Mouse (Mus musculus) erythroblast, adult 5-6 weeks (primary cell): ENCODE results near the gene Tomm6. TPM values are rescaled to one million over a fixed set of nuclear protein-coding genes. Genes with fewer than 3 reads are reported as not detected.

Source experiments
- ATAC-seq: replicated peaks from 2 replicates; pipeline ENCODE4 v1.8.0; 2016; ENCODE audit warnings: moderate number of reproducible peaks, mild to moderate bottlenecking, moderate TSS enrichment, inconsistent platforms; ENCODE audit not compliant: poor library complexity, low FRiP score, severe bottlenecking
- total RNA-seq, 2 experiments: library from RNA; stranded (forward) in 1 of 2; stranded (reverse) in 1 of 2; fragments of 150-400 nt in 1 of 2; fragments of 200-764, 138-1000 nt in 1 of 2; gene quantifications; 2 replicates each; pipeline versions ENCODE4 v1.2.3 to v1.2.4; 2015 to 2017; ENCODE audit warnings: low replicate concordance in 2 of 2

The Tomm6 gene
- 24.2 and 44.9 TPM in 2 replicates for total RNA-seq (2015; ENCODE audit: low replicate concordance)
- total RNA-seq (2017; ENCODE audit: low replicate concordance), result 9.1 and 10.8 TPM in 2 replicates

GRCm38 (mm10) chr17:47688344-47688607 is at the start of gene Tomm6:
Gene Tomm6, minus strand, starts transcription at chr17:47688386.
- no peak for ATAC-seq

DNA sequence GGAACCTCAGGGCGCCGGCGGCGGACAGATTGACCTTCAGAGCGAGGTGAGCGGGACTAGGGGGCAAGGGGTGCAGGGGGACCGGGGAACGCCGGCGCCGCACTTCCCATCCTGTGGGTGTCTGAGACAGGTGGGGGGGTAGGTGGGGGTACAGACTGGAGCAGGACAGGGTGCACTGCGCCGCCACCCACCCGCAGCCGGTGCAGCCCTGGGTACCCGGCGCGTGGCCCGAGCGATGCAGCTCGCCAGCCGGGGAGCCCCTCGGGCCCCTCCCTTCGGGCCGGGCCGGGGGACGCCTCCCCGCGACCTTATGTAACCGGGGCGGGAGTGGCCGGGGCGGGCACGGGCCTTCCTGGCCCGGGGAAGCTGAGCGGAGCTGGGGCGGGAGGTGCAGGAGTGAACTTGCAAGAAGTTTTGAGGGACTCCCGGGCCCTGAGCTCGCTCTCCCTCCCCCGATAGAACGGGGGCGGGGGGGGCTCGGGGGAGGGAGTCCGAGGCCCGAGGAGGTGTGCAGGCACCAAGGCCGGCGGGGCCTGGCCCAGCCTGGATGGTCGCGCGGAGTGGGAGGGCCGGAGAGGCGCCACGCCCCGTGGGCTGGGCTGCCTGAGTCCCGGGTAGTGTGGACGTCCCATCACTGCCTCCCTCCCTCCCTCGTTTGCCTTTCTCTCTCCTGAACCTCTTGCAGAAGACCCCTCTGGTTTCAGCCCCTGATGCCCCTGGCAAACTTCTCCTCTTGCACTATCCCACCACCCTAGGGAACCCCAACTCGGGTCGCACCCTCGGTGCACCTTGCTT is 49.3 kb upstream of the Tomm6 start:
- peak; percentile 56 for ATAC-seq

DNA sequence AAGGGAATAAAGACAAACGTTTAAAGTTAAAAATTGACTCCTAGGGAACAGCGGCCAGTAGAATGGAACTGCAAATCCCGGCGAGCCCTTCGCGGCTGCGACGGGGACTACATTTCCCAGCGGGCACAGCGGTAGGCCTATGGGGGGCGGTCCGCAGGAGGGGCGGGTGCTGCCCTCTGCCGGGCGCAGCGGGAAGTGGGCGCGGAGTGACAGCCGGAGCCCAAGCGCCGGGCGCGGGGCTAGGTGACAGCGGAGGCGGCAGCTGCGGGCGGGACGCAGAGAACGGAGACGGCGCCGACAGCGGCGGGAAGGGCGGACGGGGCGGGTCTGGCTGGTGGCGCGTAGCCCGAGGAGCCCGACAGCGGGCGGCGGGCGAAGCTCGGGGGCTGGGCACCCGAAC is 48.7 kb upstream of the Tomm6 start, which contains the start of gene Tfeb:
Gene Tfeb, plus strand, starts transcription at position 175 of the 400 bp plus-strand sequence.
- peak; percentile 93 for ATAC-seq

DNA sequence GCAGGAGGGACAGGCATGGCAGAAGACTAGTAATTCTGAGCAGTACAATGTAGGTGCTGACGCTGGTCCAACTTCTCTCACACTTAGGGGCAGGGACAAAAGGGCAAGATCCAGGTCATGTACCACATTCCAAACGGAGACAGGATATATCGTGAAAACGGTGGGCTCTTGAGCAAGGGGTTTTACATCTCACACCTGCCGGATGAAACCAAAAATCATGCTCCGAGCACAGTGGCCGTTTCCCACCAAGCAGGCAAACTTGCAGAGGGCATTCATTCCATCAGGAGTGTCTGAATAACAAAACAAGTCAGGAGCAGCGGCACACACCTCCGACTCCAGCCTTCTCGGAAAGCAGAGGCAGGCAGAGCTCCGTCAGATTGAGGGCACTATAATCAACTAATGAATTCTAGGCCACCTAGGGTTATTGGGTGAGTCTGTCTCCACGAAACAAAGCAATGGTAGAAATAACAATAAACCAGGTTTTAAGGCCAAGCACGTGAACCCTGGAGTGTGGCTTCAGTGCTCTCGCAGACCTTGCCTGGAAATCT is 47.4 kb upstream of the Tomm6 start:
- ATAC-seq, result no peak

DNA sequence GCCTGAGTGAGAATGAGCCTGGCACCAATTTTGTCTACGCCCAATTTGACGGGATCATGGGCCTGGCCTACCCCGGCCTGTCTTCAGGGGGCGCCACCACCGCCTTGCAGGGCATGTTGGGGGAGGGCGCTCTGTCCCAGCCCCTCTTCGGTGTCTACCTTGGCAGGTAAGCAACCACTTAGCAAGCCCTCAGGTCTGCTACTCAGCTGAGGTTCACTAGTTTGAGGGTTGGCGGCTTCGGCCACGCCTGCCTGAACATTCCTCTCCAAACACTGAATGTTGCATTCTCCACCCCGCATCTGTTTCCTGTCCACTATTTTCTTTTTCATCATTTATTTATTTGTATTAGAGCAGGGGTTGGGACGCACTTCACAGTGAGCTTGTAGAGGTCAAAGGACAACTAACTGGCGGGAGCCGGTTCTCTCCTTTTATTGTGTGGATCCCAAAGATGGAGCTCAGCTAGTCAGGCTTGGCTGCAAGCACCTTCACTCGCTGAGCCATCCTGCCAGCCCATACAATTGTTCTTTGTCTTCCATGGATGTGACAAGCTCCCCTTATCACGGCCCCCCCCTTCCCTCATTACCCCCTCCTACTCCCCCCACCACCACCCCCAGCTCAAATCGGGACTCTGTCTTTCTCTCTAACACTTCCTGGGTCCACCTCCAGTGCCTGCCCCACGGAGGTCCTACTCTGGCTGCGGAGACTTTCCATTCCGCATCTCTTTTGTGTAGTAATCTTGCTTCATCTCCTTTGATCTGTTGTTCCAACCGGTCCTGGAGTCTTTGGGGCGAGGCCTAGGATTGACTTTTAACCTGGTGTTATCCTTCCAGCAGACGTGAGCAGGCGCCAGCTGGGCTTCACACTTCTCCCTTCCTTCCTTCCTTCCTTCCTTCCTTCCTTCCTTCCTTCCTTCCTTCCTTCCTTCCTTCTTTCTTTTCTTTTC is 42.7 kb upstream of the Tomm6 start:
- no peak for ATAC-seq

DNA sequence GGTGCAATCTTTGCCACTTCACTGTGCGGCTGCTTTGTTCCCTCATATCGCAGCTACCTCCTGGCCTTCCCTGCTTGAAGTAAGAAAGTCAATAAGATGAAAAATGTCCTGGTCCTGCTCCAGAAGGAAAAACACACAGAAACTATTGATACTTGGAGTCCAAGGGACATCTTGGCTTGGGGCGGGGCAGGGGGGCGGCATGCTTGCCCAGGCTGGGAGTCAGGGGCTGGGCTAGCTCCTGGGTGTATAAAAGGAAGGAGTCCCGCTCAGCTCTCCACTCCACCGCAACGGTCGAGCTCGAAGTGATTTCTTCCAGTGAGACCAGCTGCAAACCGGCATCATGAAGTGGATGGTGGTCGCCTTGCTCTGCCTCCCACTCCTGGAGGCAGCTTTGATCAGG is 38.4 kb upstream of the Tomm6 start, which contains the start of gene Pgc:
Gene Pgc, plus strand, starts transcription at position 277 of the 400 bp plus-strand sequence.
- ATAC-seq, result no peak

DNA sequence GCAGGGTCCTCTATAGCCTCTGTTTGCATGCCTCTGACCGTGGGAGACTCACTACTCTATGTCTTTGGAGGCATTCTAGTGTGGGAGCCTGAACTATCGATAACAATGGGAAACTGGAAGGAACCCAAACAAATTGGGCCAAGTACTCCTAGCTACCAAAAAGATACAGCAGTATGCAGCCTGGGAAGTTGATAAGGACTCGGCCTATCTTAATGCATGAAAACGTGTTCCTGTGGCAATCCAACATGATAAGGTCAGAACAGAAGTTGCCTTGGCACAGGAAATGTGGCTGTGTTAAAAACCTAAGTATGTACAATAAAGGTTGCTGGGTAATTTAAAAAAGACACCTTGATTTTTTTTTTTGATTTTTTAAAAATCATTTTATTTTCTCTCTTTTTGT is 33.0 kb upstream of the Tomm6 start:
- ATAC-seq, result no peak

DNA sequence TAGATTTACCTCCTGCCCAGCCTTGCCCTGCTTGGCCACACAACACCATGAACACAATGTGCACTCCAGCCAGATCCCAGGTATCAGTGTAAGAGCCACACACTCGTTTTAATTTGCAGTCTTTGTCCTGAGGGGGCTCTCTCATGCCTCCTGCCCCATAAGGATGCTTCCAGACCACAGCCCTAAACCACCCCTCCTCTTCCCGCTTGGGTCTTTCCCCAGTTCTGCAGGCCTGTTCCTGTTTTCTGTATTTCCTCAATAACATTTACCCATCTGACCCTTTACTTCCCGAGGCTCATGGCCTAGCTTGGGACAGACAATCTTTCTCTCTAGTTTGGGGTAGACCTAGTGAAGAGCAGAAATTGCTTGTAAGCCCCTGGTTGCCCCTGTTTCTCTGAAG is 26.9 kb upstream of the Tomm6 start:
- no peak for ATAC-seq

- ATAC-seq, result no peak
These were observed 24.8 kb upstream of the Tomm6 start for GRCm38 (mm10) chr17:47712889-47713571.

DNA sequence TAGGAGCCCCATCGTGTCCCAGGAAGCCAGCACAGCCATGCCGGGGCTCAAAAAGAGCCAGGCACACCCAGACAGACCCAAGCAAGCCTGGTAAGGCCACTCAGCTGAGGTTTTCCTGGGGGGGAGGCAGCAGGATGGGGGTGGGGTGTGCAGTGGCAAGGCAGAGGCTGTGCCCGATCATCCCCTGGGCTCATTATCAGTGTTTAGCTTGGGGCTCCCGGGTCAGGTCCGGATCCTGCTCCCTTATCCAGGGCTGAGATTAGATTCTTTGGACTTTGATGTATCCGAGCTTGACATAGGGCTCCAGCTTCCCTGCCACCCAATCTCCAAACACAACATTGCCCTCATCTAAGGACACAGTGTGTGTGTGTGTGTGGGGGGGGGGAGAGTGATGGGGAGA is 23.7 kb upstream of the Tomm6 start:
- ATAC-seq, result no peak

- ATAC-seq, result no peak
These were observed 21.9 kb upstream of the Tomm6 start for GRCm38 (mm10) chr17:47710036-47710435.

- ATAC-seq, result no peak
These were observed 20.8 kb upstream of the Tomm6 start for GRCm38 (mm10) chr17:47708972-47709371.

- ATAC-seq, result no peak
These were observed 19.8 kb upstream of the Tomm6 start for GRCm38 (mm10) chr17:47707961-47708360.

- ATAC-seq, result no peak
These were observed 18.0 kb upstream of the Tomm6 start for GRCm38 (mm10) chr17:47706196-47706595.

- ATAC-seq, result no peak
These were observed 16.5 kb upstream of the Tomm6 start for GRCm38 (mm10) chr17:47704692-47705091.

DNA sequence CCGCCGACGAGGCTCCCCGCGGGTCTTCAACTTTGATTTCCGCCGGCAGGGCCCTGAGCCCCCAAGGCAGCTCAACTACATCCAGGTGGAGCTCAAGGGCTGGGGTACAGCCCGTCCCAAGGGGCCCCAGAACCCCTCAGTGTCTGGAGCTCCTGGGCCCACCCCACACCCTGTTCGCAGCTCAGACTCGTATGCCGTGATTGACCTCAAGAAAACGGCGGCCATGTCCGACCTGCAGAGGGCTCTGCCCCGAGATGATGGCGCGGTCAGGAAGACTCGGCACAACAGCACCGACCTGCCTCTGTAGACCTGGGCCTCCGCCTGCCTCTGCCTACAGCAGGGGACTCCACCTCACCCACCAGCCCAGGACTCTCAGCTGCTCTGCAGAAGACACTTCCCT is 15.4 kb upstream of the Tomm6 start:
- ATAC-seq, result no peak

DNA sequence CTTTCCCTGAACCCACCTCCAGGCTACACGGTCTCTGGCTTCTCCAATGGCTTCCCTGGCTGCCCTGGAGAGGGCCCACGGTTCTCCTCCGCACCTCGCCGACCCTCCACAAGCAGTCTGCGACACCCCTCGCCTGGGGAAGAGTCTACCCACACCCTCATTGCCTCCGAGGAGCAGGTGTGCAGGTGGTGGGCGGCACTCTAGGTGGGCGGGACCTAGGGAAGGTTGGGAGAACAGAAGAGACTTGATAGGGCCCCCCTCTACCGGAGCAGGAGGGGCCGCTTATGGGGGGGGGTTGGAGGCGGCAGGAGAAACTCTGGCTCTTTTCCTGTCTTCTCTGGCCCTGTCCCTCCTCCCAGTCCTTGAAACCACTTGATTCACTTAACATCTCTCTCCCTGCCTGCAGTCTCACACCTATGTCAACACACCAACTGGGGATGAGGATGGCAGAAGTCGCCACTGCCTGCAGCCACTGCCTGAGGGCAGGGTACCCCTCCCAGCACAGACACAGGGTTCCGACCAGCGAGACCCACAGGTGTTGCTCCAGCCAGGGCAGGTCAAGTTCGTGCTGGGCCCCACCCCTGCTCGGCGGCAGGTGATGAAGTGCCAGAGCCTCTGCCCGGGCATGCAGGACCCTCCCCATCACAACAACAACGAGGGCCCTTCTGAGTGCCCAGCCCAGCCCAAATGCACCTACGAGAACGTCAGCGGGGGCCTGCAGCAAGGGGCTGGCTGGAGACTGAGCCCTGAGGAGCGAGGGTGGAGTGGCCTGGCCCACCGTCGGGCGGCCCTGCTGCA is 14.6 kb upstream of the Tomm6 start:
- no peak for ATAC-seq

GRCm38 (mm10) chr17:47701793-47702192 is 13.6 kb upstream of the Tomm6 start:
- no peak for ATAC-seq

DNA sequence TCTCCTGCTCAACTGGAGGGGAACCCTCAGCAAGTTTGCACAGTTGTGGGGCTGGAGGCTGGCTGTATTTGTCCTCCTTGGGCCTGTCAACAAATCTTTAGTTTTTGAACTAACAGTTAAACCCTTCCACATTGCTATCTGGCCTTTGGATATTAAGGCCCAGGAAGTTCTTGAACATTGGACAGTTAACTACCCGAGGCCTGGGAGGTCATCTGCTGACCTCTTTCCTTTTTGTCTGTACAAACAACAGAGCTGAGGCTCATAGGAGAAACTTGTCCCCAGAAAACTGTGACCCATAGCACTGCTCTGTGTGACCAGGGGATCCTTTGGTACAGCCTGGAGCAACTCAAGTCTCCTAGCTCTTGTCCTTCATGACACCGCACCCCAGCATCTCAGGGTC is 10.9 kb upstream of the Tomm6 start:
- ATAC-seq, result no peak
